Mouse (Mus musculus) adrenal gland, adult (tissue): ENCODE data around the gene Ube4b.

Experiments used
- DNase-seq, 2 experiments: peaks; one replicate each; pipeline ENCODE4 v3.0.0; 2022 to 2023; ENCODE audit warnings: low spot score in 1 of 2; ENCODE audit not compliant: inconsistent age in 2 of 2

The Ube4b gene

DNA sequence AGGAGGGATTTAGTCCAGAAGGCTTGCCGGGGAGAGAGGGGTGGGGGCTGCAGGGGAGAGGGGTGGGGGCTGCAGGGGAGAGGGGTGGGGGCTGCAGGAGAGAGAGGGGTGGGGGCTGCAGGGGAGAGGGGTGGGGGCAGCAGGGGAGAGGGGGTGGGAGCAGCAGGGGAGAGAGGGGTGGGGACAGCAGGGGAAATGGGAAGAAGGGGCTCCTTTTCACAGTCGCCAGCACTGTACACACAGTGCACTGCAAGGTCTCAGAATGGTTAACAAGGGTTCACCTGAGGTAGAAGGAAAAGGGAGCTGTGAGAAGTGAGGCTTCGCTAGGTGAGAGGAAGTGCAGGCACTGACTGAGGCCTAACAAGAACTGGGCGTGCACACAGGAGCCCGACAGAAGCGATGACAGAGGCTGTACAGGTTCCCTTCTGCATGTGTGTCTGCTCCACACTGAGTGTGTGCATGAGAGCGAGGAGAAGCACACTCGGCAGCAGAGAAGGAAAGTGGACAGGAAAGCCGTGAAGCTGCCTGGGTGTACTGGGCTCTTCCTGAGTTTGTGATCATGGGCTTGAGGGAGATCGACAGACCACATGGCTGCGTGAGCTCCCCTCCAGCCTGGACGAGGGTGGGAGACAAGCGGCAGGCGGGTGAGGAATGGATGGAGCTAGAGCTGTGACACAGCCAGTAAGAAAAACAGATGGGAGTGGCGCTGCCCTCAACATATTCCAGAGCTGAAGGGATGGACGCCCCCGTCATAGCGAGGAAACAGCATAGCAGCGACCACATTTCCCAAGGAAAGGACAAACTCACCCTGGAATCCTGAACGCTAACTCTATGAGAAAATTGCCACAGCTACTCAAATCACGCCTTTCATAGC is 29.9 kb downstream of the Ube4b start:
- DNase-seq: no peak

DNA sequence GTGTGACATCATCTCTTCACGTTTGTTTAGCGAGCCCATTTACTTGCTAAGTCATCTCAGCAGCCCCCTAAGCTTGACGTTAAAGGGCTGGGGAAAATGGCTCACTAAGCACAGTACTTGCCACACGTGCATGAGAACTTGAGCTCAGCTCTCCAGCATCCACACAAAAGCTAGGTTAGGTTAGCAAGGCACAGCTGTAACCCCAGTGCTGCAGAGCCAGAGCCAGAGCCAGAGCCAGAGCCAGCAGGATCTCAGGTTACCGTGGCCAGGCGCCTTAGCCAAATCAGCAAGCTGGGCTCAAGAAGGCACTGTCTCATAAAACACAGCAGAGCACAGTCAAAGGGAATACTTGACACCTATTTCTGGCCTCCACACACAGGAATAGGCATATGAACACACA is 31.0 kb downstream of the Ube4b start:
- no peak for DNase-seq

DNA sequence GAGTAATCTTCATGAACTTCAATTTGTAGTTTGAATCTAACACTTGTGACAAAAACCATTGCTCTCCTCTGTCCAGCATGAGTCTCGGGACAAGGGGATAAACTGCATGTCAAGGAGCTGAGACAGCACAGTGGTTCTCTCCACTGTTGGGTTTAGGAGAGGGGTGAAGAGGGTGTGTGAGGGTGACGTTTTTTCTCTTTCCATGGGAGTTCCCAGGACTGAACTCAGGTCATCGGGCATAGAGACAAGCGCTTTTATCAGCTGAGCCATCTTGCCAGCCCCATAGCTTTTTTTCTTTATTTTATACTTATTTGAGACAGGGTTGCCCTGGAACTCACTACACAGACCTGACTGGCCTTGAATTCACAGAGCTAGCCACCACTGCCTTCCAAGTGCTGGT is 32.3 kb downstream of the Ube4b start:
- peak in 1 of 2 experiments; percentile 75 for DNase-seq

DNA sequence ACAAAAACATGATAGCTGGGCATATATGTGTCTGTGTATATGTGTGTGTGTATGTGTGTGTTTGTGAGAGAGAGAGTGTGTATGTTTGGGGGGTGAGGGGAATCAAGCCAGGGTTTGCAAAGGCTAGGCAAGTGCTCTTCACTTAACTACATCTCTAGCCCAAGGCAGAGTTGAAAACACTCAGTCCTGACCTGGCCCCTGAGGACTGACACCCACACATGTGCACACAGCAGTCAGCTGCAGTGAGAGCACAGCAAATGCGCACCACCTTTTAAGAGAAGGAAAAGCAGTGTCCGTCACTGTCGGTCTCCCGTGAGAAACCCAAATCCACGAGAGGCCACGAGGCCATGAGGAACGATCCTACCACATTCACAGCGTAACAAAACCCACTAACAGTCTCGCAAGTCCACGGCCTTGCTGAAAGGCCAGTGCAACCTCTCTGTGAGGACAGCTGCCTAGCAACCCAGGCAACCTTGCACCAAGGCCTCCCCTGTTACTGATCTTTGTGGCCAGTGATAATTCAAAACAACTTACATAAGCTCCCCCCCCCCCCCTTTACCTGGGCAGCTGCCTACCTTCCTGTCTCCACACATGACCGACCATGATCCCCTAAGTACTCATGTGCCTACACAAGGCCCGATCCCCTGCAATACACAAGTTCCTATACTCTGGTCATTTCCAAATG is 33.1 kb downstream of the Ube4b start:
- DNase-seq: peak; percentile 83 to 91

DNA sequence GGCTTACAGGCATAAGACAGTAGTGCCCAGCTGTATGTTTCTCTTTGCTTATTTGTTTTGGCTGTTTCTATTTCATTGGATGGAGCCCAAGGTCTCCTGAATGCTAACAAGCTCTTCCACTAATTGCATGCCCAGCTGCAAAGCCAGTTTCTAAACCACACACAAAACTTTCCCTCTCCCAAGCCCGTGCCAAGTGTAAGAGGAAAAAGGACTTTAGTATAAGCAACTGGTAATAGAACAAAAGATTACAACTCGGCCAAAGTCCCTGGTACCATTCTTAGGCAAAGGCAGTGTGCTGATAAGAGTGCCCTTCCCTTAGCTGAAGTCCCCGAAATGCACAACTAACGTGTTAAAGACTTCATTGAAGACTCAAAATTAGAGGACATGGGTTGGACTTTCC is 34.2 kb downstream of the Ube4b start:
- DNase-seq: peak in 1 of 2 experiments; percentile 77

DNA sequence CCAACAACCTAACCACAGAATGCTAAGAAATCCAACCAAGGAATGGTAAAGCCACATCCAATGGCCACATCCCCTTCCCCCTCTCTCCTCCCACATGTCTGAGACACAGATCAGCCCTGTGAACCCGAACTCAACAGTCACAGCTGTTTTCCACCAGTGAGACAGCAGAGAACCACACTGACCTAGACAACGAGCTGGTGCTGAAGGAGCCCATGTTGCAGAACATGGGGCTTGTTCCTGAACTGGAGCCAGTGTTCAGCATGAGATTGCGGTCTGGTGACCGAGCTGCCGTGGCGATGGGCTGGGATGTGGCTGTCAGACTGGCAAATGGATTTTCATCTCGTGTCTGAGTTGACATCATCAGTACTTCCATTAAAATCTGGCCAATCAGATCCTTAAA is 45.5 kb downstream of the Ube4b start:
- DNase-seq: no peak

DNA sequence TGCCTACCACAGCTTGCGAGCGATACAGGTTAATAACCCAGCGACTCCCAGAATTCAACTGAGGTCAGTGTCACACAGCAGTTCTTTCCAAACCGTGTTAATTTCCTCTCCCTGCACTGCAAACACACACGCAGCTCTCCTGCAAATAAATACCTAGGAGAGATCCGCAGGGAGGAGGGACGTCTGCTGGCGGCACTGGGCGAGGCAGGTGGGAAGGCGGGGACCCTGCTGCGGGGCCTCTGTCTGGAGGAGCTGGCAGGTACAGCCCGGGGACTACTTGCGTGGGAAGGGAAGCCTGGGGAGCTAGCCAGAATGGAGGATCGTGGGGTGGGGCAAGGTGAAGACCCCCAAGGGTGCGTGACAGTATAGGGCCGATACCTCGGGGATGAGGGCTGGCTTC is 46.7 kb downstream of the Ube4b start:
- no peak for DNase-seq

DNA sequence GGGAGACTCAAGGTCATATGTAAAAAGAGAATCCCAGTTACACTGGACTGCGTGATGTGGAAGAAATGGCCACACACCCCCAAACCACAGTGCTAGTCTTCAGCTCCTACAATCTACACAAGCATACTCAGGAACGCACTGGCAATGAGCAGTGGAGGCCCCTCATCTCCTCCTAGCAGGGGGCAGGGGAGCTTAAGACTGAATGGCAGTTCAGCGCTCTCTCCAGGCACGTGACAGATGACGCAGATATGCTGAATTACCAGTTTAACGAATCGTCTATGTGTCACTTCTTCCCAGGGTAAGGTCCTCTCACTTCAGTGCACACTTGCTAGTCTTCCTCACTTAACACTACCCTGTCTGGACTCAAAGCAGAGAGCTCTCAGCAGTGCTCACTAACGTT is 47.7 kb downstream of the Ube4b start:
- no peak for DNase-seq

DNA sequence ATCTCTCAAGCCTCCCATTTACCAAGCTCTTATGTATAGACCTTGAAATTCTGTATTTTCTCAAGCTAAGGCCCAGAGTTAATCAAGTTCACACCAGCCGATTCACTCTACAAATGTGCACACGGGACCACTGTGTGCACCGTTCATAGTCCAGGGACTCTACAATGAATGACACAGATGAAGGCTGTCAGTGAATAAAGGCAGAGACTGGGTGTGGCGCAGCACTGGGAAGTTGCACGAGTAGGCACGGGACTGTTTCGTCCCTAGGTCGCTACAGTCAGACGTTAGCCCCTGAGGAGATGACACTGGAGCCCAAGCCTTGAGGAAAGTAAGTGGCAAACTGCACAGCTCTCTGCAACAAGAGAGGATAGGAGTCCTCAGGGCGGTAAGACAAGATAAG is 50.5 kb downstream of the Ube4b start:
- DNase-seq: no peak

DNA sequence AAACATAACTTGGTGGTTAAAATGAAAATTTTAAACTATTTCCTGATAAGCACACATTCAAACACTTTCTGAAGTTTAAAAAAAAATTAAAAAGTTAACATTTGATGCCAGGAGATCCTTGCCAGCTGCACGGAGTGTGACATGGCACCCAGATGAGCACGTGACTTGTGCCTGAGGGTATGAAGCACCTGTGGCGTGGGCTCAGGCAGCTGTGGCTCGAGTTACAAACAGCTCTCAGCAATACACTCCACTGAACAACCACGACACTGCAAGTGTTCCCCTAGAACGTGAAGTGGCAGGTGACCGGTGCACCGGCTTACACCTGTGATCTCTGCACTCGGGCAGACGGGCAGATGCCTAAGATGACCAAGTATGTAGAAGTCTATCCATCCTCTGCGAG is 51.9 kb downstream of the Ube4b start:
- DNase-seq: no peak

DNA sequence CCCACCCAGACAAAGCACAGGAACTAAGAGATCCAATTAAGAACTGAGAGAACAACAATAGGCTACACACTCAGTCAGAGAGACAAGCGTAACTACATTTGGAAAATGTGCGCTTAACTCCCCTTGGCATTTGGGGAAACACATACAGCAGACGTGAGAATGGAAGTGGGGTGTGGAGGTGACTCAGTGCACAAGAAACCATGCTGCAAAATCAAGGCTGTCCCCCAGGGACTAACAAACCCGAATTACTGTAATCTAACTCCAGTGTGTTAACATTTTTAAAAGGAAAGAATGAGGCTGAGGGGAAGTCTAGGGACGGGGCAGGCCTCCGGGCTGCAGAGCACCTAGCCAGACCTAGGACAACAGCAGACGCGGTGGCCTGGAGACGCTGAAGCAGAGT is 52.6 kb downstream of the Ube4b start:
- DNase-seq: no peak

DNA sequence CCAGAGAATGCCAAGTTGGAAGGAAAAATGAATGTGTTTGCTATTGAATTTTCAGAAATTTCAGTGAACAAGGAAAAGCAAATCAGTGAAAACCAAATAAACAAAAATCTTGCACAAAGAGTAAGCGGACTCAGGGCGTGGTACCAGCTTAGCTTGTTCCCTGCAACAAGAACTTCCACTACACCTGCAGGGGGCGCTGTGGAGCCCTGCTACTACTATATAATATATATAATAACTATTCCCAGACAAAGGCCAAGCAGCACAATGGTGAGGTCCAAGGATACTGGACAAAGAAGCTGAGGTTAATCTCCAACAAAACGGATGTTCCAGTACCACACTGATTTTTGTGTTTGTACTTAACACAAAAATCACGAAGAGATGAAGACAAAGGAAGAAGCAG is 53.1 kb downstream of the Ube4b start:
- DNase-seq: peak in 1 of 2 experiments; percentile 80

DNA sequence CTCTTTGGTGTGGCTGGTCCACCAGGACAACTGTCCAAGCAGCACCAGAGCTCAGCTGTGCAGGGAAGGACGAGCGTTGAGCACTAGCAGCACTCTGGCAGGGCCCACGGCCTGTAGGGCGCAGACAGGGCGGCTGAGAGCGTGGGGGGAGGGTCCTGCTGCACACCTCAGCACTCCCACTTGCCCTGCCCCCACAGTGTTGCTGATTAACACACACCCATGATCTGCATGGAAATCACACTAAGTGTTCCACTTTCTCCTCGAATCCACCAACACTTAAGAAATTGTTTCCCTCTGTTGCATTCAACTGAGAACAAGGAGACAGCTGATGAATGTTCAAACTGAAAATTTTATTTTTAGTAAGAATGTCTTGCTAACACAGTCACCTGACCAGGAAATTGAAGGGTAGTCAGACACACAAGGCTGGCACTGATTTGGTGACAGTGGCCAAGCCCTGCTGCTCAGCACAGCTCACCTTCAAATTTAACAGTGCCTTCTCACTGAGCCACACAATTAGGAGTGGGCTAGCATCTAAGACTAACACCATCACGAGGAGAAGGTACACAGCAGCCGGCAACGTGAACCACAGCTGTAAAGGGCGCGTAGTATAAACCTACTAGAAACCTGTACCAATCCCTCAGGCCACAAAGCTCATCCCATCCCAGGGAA is 60.7 kb downstream of the Ube4b start:
- no peak for DNase-seq

DNA sequence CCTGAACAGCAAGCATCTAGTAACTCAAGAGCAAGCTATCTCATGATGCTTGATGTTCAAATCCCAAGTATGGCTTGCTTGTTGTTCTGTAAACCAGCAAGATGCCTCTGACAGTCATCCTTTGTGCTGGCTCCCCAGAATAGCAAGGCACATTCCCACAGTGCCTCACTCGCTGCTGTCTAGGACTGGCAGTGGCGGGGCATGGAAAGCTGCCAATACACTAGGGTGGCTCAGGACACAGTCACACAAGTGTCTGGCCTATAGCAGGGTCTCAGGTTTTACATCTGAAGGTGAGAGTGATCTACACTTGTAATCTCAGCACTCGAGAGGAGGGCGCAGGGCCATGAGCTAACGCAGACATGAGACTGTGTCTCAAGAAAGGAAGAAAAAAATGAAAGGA is 61.7 kb downstream of the Ube4b start:
- no peak for DNase-seq

DNA sequence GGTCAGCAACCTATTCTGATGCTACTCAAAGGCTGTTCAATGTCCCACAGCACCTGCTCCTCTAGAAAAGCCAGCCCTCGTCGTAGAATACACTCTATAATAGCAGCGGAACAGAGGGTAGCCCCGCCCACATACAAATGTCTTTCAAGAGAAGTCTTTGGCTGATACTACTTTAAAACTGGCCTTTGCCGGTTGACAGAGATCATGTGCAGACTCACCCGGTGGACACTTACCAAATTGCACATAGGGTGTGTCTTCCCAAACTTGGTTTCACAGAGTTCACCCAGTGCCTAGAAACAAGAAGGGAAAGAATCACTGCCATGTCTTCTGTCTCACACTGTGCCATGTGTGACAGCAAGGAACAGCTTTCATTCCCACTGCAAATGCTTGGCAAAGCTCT is 65.5 kb downstream of the Ube4b start:
- DNase-seq: no peak

DNA sequence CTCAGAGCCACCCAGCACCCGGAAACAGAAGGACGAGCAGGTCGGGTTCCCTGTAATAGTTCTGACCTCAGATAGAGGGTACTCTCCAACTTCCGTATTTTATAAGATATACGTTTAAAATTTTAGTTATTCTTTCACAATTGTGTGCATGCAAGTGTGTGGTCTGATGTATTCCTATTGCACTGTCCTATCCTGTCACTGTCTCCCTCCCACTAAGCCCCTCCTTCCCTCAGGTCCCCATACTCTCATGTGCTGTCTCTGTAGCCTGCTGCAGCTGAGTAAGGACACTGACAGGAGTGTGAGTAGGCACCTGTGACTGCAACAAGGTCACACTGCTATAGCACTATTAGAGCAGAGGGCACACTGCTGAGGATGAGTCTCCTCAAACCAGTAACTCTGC is 65.9 kb downstream of the Ube4b start:
- no peak for DNase-seq

DNA sequence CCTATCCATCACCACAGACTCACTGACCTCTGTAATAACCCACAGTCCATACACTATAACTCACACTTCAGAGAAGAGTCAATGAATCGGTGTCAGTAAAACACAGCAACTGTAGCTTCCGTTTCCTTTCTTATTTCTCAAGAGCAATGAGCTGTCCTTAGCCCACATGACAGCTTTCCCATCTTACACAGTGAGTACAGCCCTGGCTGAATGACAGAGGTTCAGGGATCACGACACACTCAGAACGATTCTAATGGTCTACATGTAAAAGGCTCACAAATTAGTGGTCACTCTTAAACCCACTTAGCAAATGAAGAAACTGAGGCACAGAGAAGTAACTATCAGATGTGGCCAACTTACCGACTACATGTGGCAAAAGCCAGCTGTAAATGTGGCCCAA is 68.6 kb downstream of the Ube4b start:
- peak in 1 of 2 experiments; percentile 53 for DNase-seq

DNA sequence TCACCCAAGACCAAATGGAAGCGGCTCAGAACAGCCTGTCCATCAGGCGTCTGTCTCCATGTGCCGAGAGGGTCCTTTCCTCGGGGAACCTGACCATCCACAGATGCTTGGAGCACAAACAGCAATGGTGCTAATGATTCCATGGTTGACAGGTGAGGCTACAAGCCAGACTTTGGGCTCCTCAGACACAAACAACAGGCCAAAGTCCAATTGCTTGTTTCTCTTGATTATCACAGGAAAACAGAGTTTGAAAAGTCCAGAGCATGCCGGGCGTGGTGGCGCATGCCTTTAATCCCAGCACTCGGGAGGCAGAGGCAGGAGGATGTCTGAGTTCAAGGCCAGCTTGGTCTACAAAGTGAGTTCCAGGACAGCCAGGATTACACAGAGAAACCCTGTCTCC is 71.9 kb downstream of the Ube4b start:
- DNase-seq: no peak

DNA sequence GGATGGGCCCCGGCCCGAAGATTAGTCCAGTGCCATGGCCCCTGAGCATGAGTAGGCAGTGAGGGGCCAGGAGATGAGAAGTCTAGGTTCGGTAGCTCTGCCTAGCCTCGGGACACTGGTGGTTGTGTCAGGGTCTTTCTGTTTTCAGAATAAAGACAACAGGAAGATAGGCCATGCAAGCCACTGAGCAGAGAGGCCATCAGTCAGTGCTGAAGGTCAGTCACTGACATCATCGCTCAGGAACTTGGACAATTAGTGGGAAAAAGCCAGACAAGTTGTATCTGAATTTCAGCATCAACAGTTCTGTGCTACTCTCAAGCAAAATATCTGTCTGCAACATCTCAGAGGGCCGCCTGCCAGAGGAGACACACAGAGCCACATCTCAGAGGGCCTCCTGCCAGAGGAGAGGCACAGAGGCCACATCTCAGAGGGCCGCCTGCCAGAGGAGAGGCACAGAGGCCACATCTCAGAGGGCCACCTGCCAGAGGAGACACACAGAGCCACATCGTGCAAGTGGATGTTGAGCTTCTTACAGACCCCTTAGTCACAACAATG is 74.9 kb downstream of the Ube4b start:
- DNase-seq: peak; percentile 74 to 91

DNA sequence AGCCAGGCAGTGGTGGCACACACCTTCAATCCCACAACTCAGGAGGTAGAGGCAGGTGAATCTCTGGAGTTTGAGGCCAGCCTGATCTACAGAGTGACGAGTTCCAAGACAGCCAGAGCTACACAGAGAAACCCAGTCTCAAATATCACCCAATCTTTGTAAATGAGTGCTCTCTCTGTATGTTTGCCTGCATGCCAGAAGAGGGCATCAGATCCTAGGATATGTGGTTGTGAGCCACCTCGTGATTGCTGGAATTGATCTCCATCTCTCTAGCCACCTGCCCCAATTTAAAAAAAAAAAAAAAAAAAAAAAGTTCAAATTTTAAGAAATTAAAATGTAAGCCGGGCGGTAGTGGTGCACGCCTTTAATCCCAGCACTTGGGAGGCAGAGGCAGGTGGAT is 77.6 kb downstream of the Ube4b start:
- no peak for DNase-seq

DNA sequence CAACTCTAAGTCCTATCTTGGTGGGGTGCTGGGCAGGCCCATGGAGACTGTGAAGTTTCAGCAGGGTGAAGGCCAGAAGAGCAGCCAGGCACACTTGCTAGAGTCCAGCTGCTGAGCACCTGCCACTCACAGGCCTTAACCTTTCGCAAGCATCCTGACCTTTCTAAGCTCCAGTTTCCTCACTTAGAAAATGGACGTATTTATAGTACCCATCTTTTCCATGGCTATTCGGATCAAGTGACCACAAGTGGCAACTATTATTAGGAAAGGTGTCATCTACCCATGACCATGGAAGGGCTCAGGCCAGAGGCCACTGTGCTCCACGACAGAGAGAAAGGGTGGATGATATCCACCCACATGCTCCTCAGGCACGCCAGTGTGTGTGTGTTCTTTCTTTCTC is 80.7 kb downstream of the Ube4b start:
- no peak for DNase-seq

DNA sequence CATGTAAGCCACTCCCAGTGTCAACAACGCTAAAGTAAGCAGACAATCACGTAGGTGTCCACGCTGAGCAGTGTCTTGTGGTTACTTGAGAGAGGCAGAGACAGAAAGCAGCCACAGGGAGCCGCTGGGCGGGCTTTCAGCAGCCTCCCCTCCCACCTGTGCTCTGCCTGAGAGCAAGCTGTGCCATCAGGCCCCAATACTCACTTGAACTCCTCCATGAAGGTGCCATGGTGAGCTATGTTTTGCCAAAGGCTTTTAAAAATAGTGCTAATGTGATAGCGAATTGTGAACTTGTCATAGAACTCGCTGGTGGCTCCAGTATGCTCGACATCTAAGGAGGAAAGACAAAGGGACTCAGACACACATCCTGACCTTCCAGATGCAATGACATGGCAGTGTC is 82.2 kb downstream of the Ube4b start:
- DNase-seq: no peak
